Mouse (Mus musculus): ENCODE data around the gene Sh3pxd2a.

DNA sequence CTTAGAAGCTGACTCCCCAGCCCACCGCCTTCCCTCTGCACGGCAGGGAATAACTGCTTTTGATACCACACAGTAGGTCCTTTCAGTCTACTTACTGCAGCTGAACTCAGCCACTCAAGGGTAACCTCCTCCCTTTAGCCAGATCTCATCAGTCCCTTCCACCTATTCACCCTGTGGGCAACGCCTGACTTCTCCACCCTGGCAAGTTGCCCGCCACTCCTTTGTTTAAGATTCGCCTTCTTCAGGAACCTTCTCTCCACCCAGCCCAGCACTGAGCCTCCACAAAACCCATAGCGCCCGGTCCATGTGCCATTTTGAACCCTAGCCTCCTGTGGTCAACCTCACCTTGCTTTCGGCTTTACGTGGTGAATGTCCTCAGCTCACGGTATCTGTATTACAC lies 161.1 kb downstream of the Sh3pxd2a start:
- TF ChIP-seq MAX (IDR thresholded peaks at IDR 0.05; ENCODE audit: low read length): no peak
- no peak for TF ChIP-seq CHD1 (IDR thresholded peaks at IDR 0.05; ENCODE audit: low read depth, low read length)
- TF ChIP-seq ZMIZ1 (IDR thresholded peaks at IDR 0.05; ENCODE audit: low read depth, low read length): no peak
- no peak for TF ChIP-seq ZNF384 (IDR thresholded peaks at IDR 0.05; ENCODE audit: low read depth, low read length)
- TF ChIP-seq CTCF (conservative IDR thresholded peaks at IDR 0.05 in 1 of 2, IDR thresholded peaks at IDR 0.05 in 1 of 2; ENCODE audit: low read depth in 2 of 2, low read length in 2 of 2): no peak
- TF ChIP-seq EP300 (IDR thresholded peaks at IDR 0.05; ENCODE audit: low read length): no peak

All from CH12.LX (cell line).